Mouse (Mus musculus) CH12.LX (cell line): Measurements from ENCODE around the gene Frmd8. TPM values are rescaled to one million over a fixed set of nuclear protein-coding genes. Genes with fewer than 3 reads are reported as not detected.

Source experiments
- DNase-seq: peaks from one replicate; pipeline ENCODE4 v3.0.0-alpha.2; 2013; ENCODE audit errors: extremely low read depth
- H3K27ac ChIP-seq: 2 replicates; pipeline ENCODE4 v1.5.1; 2012; ENCODE audit warnings: low read depth, mild to moderate bottlenecking, control low read depth, moderate library complexity; ENCODE audit not compliant: insufficient read depth
- H3K27me3 ChIP-seq: replicated peaks from 2 replicates; pipeline ENCODE3; 2012; ENCODE audit warnings: inconsistent platforms
- H3K36me3 ChIP-seq, 2 experiments: replicated peaks in 1 of 2; 2 replicates each; pipeline versions ENCODE3 to v1.6.1; 2012; ENCODE audit warnings: inconsistent platforms in 1 of 2, low read length in 1 of 2, mild to moderate bottlenecking in 1 of 2, mixed read lengths in 1 of 2, moderate library complexity in 1 of 2; ENCODE audit not compliant: control insufficient read depth in 1 of 2, insufficient read depth in 1 of 2
- H3K4me1 ChIP-seq, 2 experiments: 2 replicates each; pipeline ENCODE4 v1.6.1; 2012; ENCODE audit warnings: inconsistent platforms in 1 of 2, moderate library complexity in 1 of 2; ENCODE audit not compliant: insufficient read depth in 2 of 2, control insufficient read depth in 1 of 2
- H3K4me2 ChIP-seq: 2 replicates; pipeline ENCODE4 v1.6.1; 2012; ENCODE audit warnings: low read depth, mild to moderate bottlenecking, control low read depth; ENCODE audit not compliant: poor library complexity, insufficient read depth, severe bottlenecking
- H3K4me3 ChIP-seq, 3 experiments: fragments of 150-350 bp in 1 of 3; sonication (generic) in 1 of 3; replicated peaks in 1 of 3; 2 replicates each; pipeline versions ENCODE3 to v1.5.1; 2011 to 2012; ENCODE audit warnings: low read depth in 2 of 3, low read length in 2 of 3, mild to moderate bottlenecking in 2 of 3, moderate library complexity in 2 of 3, control low read depth in 1 of 3, improper control_type of control experiment in 1 of 3, inconsistent platforms in 1 of 3, mixed read lengths in 1 of 3; ENCODE audit not compliant: poor library complexity in 1 of 3
- H3K79me2 ChIP-seq: replicated peaks from 2 replicates; pipeline ENCODE4 v1.6.1; 2012; ENCODE audit warnings: mild to moderate bottlenecking, moderate library complexity; ENCODE audit not compliant: control insufficient read depth, poor library complexity, insufficient read depth, severe bottlenecking; ENCODE audit errors: extremely low read depth
- H3K9ac ChIP-seq: 2 replicates; pipeline ENCODE4 v1.6.1; 2012; ENCODE audit warnings: low read depth, mild to moderate bottlenecking, control low read depth, moderate library complexity; ENCODE audit not compliant: insufficient read depth
- H3K9me3 ChIP-seq: replicated peaks from 2 replicates; pipeline ENCODE3; 2012; ENCODE audit warnings: low read length, inconsistent platforms, mixed read lengths
- CHD1 ChIP-seq: IDR thresholded peaks from 2 replicates; pipeline ENCODE4 v1.6.1; 2012; ENCODE audit warnings: low read depth, low read length, improper control_type of control experiment, inconsistent platforms
- CTCF ChIP-seq, 2 experiments: IDR thresholded peaks in 1 of 2; conservative IDR thresholded peaks in 1 of 2; 2 replicates each; pipeline ENCODE4 v1.5.1; 2011 to 2012; ENCODE audit warnings: low read depth in 2 of 2, low read length in 2 of 2, improper control_type of control experiment in 1 of 2, inconsistent platforms in 1 of 2, mild to moderate bottlenecking in 1 of 2, moderate library complexity in 1 of 2
- ELF1 ChIP-seq: IDR thresholded peaks from 2 replicates; pipeline ENCODE4 v1.6.1; 2014; ENCODE audit warnings: low read depth, mild to moderate bottlenecking, inconsistent platforms, low read length, improper control_type of control experiment
- GABPA ChIP-seq: IDR thresholded peaks from 2 replicates; pipeline ENCODE4 v1.6.1; 2012; ENCODE audit warnings: low read depth, low read length, improper control_type of control experiment, inconsistent platforms; ENCODE audit not compliant: insufficient replicate concordance
- JUN ChIP-seq: IDR thresholded peaks from 2 replicates; pipeline ENCODE4 v1.6.1; 2011; ENCODE audit warnings: low read depth, mild to moderate bottlenecking, low read length, improper control_type of control experiment, moderate library complexity; ENCODE audit not compliant: insufficient read depth
- JUND ChIP-seq: conservative IDR thresholded peaks from 2 replicates; pipeline ENCODE4 v1.6.1; 2011; ENCODE audit warnings: low read depth, low read length, improper control_type of control experiment
- MAZ ChIP-seq: IDR thresholded peaks from 2 replicates; pipeline ENCODE4 v1.6.1; 2012; ENCODE audit warnings: low read depth, mild to moderate bottlenecking, inconsistent platforms, low read length, improper control_type of control experiment, moderate library complexity
- MEF2A ChIP-seq: IDR thresholded peaks from 2 replicates; pipeline ENCODE4 v1.6.1; 2014; ENCODE audit warnings: low read depth, mild to moderate bottlenecking, inconsistent platforms, low read length, improper control_type of control experiment, borderline replicate concordance
- MXI1 ChIP-seq: IDR thresholded peaks from 2 replicates; pipeline ENCODE4 v1.6.1; 2011; ENCODE audit warnings: mild to moderate bottlenecking, low read depth, low read length, improper control_type of control experiment
- MYC ChIP-seq: IDR thresholded peaks from 2 replicates; pipeline ENCODE4 v1.6.1; 2011; ENCODE audit warnings: low read depth, mild to moderate bottlenecking, improper control_type of control experiment, low read length
- NELFE ChIP-seq: IDR thresholded peaks from 2 replicates; pipeline ENCODE4 v1.6.1; 2011; ENCODE audit warnings: low read depth, low read length, improper control_type of control experiment
- NRF1 ChIP-seq: IDR thresholded peaks from 2 replicates; pipeline ENCODE4 v1.6.1; 2014; ENCODE audit warnings: low read depth, mild to moderate bottlenecking, inconsistent platforms, low read length, improper control_type of control experiment, moderate library complexity
- PAX5 ChIP-seq: IDR thresholded peaks from 2 replicates; pipeline ENCODE4 v1.6.1; 2012; ENCODE audit warnings: low read length, inconsistent platforms, mixed read lengths
- RCOR1 ChIP-seq: conservative IDR thresholded peaks from 2 replicates; pipeline ENCODE4 v1.6.1; 2012; ENCODE audit warnings: low read depth, mild to moderate bottlenecking, inconsistent platforms, low read length, improper control_type of control experiment
- UBTF ChIP-seq: IDR thresholded peaks from 2 replicates; pipeline ENCODE4 v1.6.1; 2012; ENCODE audit warnings: low read depth, mild to moderate bottlenecking, inconsistent platforms, low read length, improper control_type of control experiment, moderate library complexity
- USF1 ChIP-seq: IDR thresholded peaks from 2 replicates; pipeline ENCODE4 v1.6.1; 2014; ENCODE audit warnings: low read depth, mild to moderate bottlenecking, inconsistent platforms, low read length, improper control_type of control experiment
- USF2 ChIP-seq: conservative IDR thresholded peaks from 2 replicates; pipeline ENCODE4 v1.6.1; 2011; ENCODE audit warnings: low read depth, low read length, improper control_type of control experiment
- ZMIZ1 ChIP-seq: IDR thresholded peaks from 2 replicates; pipeline ENCODE4 v1.6.1; 2012; ENCODE audit warnings: low read depth, mild to moderate bottlenecking, inconsistent platforms, low read length, improper control_type of control experiment
- dilution Hi-C: fragments of 300-500 bp; cut with MboI; formaldehyde crosslinking; loops from 2 replicates; pipeline ENCODE4 v1.14.3; 2020; ENCODE audit warnings: low sequenced_read_pairs; ENCODE audit not compliant: extremely low pct_unique_long_range_greater_than_20kb, extremely low pct_ligation_motif_present
- in situ Hi-C: fragments of 300-500 bp; cut with MboI; formaldehyde crosslinking; loops from 3 replicates; pipeline ENCODE4 v1.14.3; 2019; ENCODE audit warnings: low sequenced_read_pairs, low pct_ligation_motif_present, low pct_unique_long_range_greater_than_20kb, mixed read lengths
- polyA plus RNA-seq: library from polyadenylated mRNA; unstranded; fragments of >175 nt; gene quantifications from 2 replicates; pipeline ENCODE4 v1.2.1, GENCODE M21; 2012; ENCODE audit warnings: low read depth; ENCODE audit not compliant: insufficient read length
- total RNA-seq, 2 experiments: library from RNA; depleted of rRNA; stranded (reverse); fragments of 300-350 nt in 1 of 2; fragments of >200 nt in 1 of 2; gene quantifications; 2 replicates each; pipeline ENCODE4 v1.2.3; 2012 to 2014

Gene Frmd8
- total and polyA plus RNA-seq, 3 experiments: 13.5 to 30.7 (median 25.2) TPM

- Histone ChIP-seq H3K4me1 (peaks cover 2 to 17% of the 10 kb centered on the region in 2 experiments; a peak in 2 of 4 replicates), H3K79me2 (no peaks in the 10 kb centered on the region), H3K27me3 (no peaks in the 10 kb centered on the region), H3K9ac (no peak overlapping the region), H3K36me3 (peaks cover 10 to 59% of the 10 kb centered on the region in 2 experiments), H3K27ac (no peak overlapping the region), H3K4me3 (no peak overlapping the region), H3K4me2 (no peak overlapping the region), H3K9me3 (no peaks in the 10 kb centered on the region)
- no peak for TF ChIP-seq MAZ
- no peak for TF ChIP-seq RCOR1
- no peak for TF ChIP-seq NRF1
- TF ChIP-seq UBTF: no peak
- no peak for TF ChIP-seq ZMIZ1
- no peak for TF ChIP-seq ELF1
- no peak for TF ChIP-seq CTCF (conservative IDR thresholded peaks at IDR 0.05 in 1 of 2, IDR thresholded peaks at IDR 0.05 in 1 of 2; ENCODE audit: low read depth in 2 of 2, low read length in 2 of 2)
- no peak for DNase-seq
- in situ Hi-C loops (no loop called here), dilution Hi-C loops (no loop called here)
These were observed 17.7 kb upstream of the Frmd8 start for GRCm38 (mm10) chr19:5892735-5893134.

- peaks cover 10 to 60% of the 10 kb centered on the region in 2 experiments for H3K36me3 ChIP-seq
- no peaks in the 10 kb centered on the region for H3K9me3 ChIP-seq
- dilution Hi-C loops: no loop called here
- no peaks in the 10 kb centered on the region for H3K27me3 ChIP-seq
- H3K79me2 ChIP-seq: no peaks in the 10 kb centered on the region
- no peak for TF ChIP-seq ZMIZ1
- no peak for TF ChIP-seq CHD1
- TF ChIP-seq PAX5: no peak
- TF ChIP-seq UBTF: no peak
- TF ChIP-seq MEF2A: no peak
- no peak for TF ChIP-seq NELFE
- TF ChIP-seq, all 38 proteins: peak for 0
- Histone ChIP-seq H3K4me1 (peaks cover 2 to 13% of the 10 kb centered on the region in 2 experiments; a peak in 1 of 4 replicates), H3K9ac (no peak overlapping the region), H3K4me2 (no peak overlapping the region), H3K27ac (no peak overlapping the region), H3K4me3 (no peak overlapping the region)
- in situ Hi-C loops: no loop called here
- no peak for DNase-seq
These were observed 17.2 kb upstream of the Frmd8 start for GRCm38 (mm10) chr19:5892262-5892661.

- peaks cover 2 to 13% of the 10 kb centered on the region in 2 experiments; a peak in 1 of 4 replicates for H3K4me1 ChIP-seq
- H3K9me3 ChIP-seq: no peaks in the 10 kb centered on the region
- no peaks in the 10 kb centered on the region for H3K79me2 ChIP-seq
- H3K9ac ChIP-seq: no peak overlapping the region
- H3K36me3 ChIP-seq: peaks cover 8 to 63% of the 10 kb centered on the region in 2 experiments
- dilution Hi-C loops: no loop called here
- no peak overlapping the region for H3K4me2 ChIP-seq
- H3K4me3 ChIP-seq: no peak overlapping the region
- in situ Hi-C loops: no loop called here
- H3K27ac ChIP-seq: no peak overlapping the region
- TF ChIP-seq USF1: no peak
- TF ChIP-seq USF2: no peak
- no peak for TF ChIP-seq MXI1
- TF ChIP-seq GABPA: no peak
- no peak for TF ChIP-seq CTCF (conservative IDR thresholded peaks at IDR 0.05 in 1 of 2, IDR thresholded peaks at IDR 0.05 in 1 of 2; ENCODE audit: low read depth in 2 of 2, low read length in 2 of 2)
- no peak for TF ChIP-seq JUND
- no peak for TF ChIP-seq MYC
- no peak for TF ChIP-seq JUN
- no peaks in the 10 kb centered on the region for H3K27me3 ChIP-seq
- DNase-seq: no peak
These were observed 16.6 kb upstream of the Frmd8 start for GRCm38 (mm10) chr19:5891521-5892258.
